Mouse (Mus musculus) thymus, adult 2 months (tissue): Measurements from ENCODE around the gene Cisd3. TPM values are rescaled to one million over a fixed set of nuclear protein-coding genes. Genes with fewer than 3 reads are reported as not detected.
"Not testable (repeated sequence)": the region's sequence is repeated elsewhere in the genome, so short reads cannot be mapped to it uniquely, and the experiment has no call there.

Experiments
- DNase-seq: peaks from one replicate; pipeline ENCODE4 v3.0.0; 2021
- H3K27ac ChIP-seq: fragments of 200-500 bp; 2 replicates; pipeline ENCODE4 v1.5.1; 2012; ENCODE audit warnings: low read length, control low read depth; ENCODE audit not compliant: control insufficient read depth, insufficient read depth
- H3K27me3 ChIP-seq: fragments of 200-500 bp; 2 replicates; pipeline ENCODE4 v1.6.1; 2012; ENCODE audit warnings: mild to moderate bottlenecking, low read length, moderate library complexity, mixed read lengths; ENCODE audit not compliant: control insufficient read depth, insufficient read depth
- H3K36me3 ChIP-seq: fragments of 200-500 bp; 2 replicates; pipeline ENCODE4 v1.6.1; 2012; ENCODE audit warnings: mild to moderate bottlenecking, low read length, moderate library complexity; ENCODE audit not compliant: control insufficient read depth, insufficient read depth
- H3K4me1 ChIP-seq: fragments of 200-500 bp; replicated peaks from 2 replicates; pipeline ENCODE4 v1.6.1; 2012; ENCODE audit warnings: low read length; ENCODE audit not compliant: control insufficient read depth, insufficient read depth
- H3K4me3 ChIP-seq: fragments of 200-500 bp; 2 replicates; pipeline ENCODE4 v1.5.1; 2012; ENCODE audit warnings: mild to moderate bottlenecking, low read length, control low read depth, moderate library complexity; ENCODE audit not compliant: control insufficient read depth, insufficient read depth
- CTCF ChIP-seq: fragments of 200-500 bp; IDR thresholded peaks from 2 replicates; pipeline ENCODE4 v1.5.1; 2012; ENCODE audit warnings: mild to moderate bottlenecking, control low read depth, low read length, moderate library complexity, borderline replicate concordance; ENCODE audit not compliant: control insufficient read depth, poor library complexity, insufficient read depth; ENCODE audit errors: extremely low read depth
- POLR2A ChIP-seq: fragments of 200-500 bp; IDR thresholded peaks from 2 replicates; pipeline ENCODE4 v1.6.1; 2012; ENCODE audit warnings: mild to moderate bottlenecking, low read length, control low read depth, moderate library complexity; ENCODE audit not compliant: control insufficient read depth, poor library complexity, insufficient read depth; ENCODE audit errors: extremely low read depth
- WGBS: fragments of 180-500 bp; shearing (Covaris S2); methylation state at CpG from one replicate; pipeline ENCODE4 v1.1.7; 2018; 5-methylcytosine and 5-hydroxymethylcytosine counted together
- polyA plus RNA-seq: library from polyadenylated mRNA; depleted of rRNA; stranded (reverse); fragments of >200 nt; gene quantifications from 2 replicates; pipeline ENCODE4 v1.2.3, GENCODE M21; 2012

Cisd3 gene
- polyA plus RNA-seq, 1 experiment, result 24.9 TPM

DNA sequence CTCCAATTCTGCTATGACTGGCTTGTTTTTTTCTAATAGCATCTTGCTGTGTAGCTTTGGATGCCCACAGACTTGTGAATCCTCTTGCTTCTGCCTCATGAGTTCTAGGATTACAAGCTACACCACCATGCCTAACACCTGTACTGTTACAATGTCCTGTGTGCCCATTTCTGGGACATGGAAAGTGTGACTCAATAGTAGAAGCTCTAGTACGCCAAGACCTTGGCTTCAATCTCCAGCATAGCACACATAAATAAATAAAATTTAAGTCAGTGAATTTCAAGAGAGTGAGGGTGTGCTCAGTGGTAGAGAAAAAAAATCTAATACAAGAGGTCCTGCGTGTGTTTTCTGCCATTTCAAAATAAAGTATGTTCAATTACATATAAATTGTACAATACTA is 31.4 kb upstream of the Cisd3 start:
- no peak overlapping the region for H3K4me3 ChIP-seq
- 98% methylated on average over 2 of the region's 2 CpGs for WGBS

DNA sequence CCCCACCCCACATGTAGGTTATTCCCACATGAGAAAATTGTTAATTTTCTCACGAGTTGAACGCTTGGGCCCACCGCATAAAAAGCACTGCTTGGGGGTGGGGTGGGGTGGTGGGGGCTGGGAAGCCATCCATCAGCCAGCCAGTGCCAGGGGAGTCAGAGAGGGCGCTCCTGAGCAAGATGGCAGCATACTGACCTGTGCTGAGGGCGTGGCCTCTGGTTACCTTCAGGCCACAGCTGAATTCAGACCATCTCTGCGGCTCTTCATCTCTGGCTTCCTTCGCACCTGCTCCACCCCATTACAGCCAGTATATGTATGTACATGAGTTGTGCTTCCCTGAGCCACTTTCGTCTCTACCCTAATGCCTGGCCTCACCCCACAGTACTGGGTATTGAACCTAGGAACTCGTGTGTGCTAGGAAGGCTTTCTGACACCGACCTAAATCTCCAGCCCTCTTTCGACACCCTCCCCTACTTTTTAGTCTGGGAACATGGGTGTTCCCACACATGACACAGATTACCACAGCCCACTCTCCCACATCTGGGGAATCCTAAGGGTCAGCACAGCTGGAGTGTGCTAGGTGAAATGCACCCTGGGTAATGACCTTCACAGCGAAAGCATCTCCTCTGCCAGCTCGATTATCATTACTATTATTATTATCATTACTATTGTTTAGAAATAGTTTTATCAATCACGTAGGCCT is 29.2 kb upstream of the Cisd3 start:
- WGBS, result 95% methylated on average over 14 of the region's 14 CpGs
- peaks cover 19% of the 10 kb centered on the region for H3K4me1 ChIP-seq
- H3K4me3 ChIP-seq, result no peak overlapping the region
- H3K36me3 ChIP-seq, result no peaks in the 10 kb centered on the region
- no peaks in the 10 kb centered on the region for H3K27me3 ChIP-seq
- DNase-seq, result no peak
- H3K27ac ChIP-seq, result no peak overlapping the region
- TF ChIP-seq POLR2A, result no peak
- TF ChIP-seq CTCF, result no peak

More for the DNA sequence above, 31.4 kb upstream of the Cisd3 start:
- no peak for DNase-seq
- TF ChIP-seq CTCF, result no peak
- TF ChIP-seq POLR2A, result no peak
- peaks cover 4% of the 10 kb centered on the region for H3K4me1 ChIP-seq
- H3K27me3 ChIP-seq, result no peaks in the 10 kb centered on the region
- H3K36me3 ChIP-seq, result no peaks in the 10 kb centered on the region
- H3K27ac ChIP-seq, result no peak overlapping the region

DNA sequence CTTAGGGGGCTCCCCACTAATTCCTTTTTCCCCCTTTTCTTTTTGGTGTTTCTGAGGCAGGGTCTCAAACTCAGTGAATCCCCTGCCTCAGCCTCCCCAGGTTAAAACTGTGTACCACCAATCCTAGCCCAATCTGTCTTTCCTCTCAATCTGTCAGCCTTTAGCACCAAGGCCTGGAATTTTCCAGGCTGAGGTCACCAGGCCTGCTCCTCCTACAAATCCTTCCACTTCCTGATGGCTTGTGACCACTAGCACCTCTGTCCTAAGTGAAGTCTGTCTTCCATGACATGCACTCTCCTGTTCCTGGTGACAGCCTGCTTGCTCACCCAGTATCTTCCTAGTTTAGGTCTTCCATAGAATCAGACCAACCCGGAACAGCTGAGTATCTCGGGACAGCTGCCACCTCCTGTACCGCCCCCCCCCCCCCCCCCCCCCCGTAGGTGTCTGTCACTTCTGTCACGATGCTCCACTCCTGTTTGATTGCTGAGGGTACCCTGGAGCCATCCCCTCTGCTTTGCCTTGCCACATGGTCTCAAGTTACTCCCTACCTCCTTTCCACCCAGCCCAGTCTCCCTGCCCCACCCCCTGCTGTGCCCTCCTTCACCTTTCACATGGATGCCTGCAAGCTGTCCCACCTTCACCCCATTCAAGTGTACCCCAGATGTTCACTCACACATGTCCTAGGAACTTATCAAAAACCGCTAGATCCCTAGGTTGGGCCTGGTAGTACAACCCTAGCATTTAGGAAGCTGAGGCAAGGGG is 28.3 kb upstream of the Cisd3 start:
- no peak overlapping the region for H3K4me3 ChIP-seq
- no peaks in the 10 kb centered on the region for H3K36me3 ChIP-seq
- peaks cover 29% of the 10 kb centered on the region for H3K4me1 ChIP-seq
- H3K27me3 ChIP-seq, result no peaks in the 10 kb centered on the region
- H3K27ac ChIP-seq, result no peak overlapping the region
- DNase-seq, result no peak
- WGBS, result 83% methylated on average over 5 of the region's 6 CpGs
- TF ChIP-seq CTCF (no peak), POLR2A (no peak)

DNA sequence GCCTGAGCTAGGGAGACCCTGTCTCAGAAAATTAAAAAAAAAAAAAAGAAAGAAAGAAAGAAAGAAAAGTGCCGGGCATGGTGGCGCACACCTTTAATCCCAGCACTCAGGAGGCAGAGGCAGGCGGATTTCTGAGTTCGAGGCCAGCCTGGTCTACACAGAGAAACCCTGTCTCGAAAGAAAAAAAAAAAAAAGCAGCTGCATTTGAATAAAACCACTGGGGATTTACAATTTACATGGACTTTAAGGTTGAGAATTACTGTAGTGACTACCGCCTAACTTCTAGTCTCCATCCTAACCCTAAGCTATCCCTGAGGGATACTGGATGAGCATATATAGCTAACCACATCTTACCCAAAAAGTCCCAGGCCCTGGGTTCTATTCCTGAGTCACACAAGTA is 27.7 kb upstream of the Cisd3 start:
- H3K27me3 ChIP-seq, H3K36me3 ChIP-seq, DNase-seq, H3K4me3 ChIP-seq, H3K27ac ChIP-seq: not testable (repeated sequence)
- H3K4me1 ChIP-seq, result peaks cover 33% of the 10 kb centered on the region
- WGBS, result 93% methylated on average over 6 of the region's 6 CpGs

DNA sequence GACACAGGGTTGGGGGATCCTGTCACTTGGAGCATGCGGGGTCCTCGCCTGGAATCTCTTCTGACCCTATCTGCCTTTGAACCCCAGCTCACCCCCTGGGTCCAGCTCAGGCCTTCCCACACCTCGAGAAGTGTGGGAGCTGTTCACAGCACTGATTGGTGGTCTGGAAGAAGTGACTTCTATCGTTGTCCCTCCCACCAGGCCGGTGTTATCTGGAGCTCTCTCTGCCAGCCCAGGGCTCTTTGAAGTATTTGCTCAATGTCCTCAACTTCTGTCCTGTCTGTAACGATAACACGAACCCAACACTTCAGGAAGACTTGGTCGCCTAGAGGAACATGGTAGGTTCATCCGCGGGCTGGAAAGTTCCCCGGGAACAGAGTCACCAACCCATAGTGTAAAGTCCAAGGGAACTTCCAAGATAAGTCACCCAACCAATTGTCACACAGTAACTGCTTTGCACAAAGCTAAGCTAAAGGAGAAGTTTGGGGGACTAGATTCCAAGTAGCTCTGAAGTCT is 26.8 kb upstream of the Cisd3 start:
- Histone ChIP-seq H3K36me3 (no peaks in the 10 kb centered on the region), H3K4me3 (no peak overlapping the region), H3K4me1 (peaks cover 33% of the 10 kb centered on the region), H3K27ac (no peak overlapping the region; the same call in 1 of the 2 replicates), H3K27me3 (no peaks in the 10 kb centered on the region)
- TF ChIP-seq CTCF (no peak), POLR2A (no peak)
- no peak for DNase-seq
- WGBS, result 85% methylated on average over 11 of the region's 11 CpGs

DNA sequence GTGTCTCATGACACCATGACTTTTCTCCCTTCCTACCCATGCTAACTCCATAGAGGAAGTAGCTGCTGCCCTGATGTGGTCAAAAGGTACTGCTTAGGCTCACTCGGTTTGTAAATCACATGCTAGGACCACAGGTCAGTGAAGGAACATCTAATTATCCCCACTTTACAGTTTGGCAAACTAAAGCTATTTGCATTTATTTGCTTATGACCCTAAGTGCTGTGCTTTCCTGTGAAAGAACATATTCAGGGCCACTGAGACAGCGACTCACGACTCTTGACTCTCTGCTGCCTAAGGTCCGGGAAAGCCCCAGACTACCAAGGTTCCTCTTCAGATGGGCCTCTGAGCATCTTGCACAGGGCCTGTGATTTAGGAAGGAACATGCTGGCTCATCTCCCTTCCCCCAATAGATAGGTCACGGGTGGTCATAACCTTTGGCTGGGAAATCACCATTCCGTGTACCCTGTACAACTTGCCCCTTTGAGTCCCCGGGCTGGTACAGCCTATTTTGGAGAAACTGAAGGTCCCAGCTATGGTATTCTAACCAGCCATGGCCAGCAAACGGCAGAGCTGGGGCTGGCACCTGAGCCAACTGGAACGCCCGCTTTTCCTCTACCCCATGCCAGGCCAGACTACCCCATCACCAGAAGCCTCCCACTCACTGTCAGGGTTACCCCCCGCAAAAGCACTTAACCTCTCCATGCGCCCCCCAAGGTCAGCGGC is 26.2 kb upstream of the Cisd3 start:
- peak overlapping the region; percentile 71 for H3K27ac ChIP-seq
- no peaks in the 10 kb centered on the region for H3K27me3 ChIP-seq
- H3K4me1 ChIP-seq, result peaks cover 38% of the 10 kb centered on the region
- peak overlapping the region; percentile 93 for H3K4me3 ChIP-seq
- DNase-seq, result no peak
- no peaks in the 10 kb centered on the region for H3K36me3 ChIP-seq
- 6% methylated on average over 13 of the region's 13 CpGs for WGBS
- no peak for TF ChIP-seq POLR2A
- no peak for TF ChIP-seq CTCF
